Mouse (Mus musculus): Measurements from ENCODE around the gene Nos1ap. TPM values are rescaled to one million over a fixed set of nuclear protein-coding genes. Genes with fewer than 3 reads are reported as not detected.

Nos1ap gene
- polyA plus RNA-seq, 1 experiment, result 2.3 TPM

- Histone ChIP-seq H3K27ac (replicated peaks; ENCODE audit: low read depth, low read length) (no peak overlapping the region), H3K4me1 (ENCODE audit: control insufficient read depth, insufficient read depth, insufficient read length, low read length) (no peaks in the 10 kb centered on the region), H3K4me3 (ENCODE audit: insufficient read depth, low read depth, low read length) (no peak overlapping the region)
Measured at GRCm38 (mm10) chr1:170539507-170539906, 50.2 kb downstream of the Nos1ap start.

- Histone ChIP-seq H3K27ac (replicated peaks; ENCODE audit: low read depth, low read length) (no peak overlapping the region), H3K4me3 (ENCODE audit: insufficient read depth, low read depth, low read length) (no peak overlapping the region), H3K4me1 (ENCODE audit: control insufficient read depth, insufficient read depth, insufficient read length, low read length) (peaks cover 9% of the 10 kb centered on the region)
Measured at GRCm38 (mm10) chr1:170538481-170539061, 51.1 kb downstream of the Nos1ap start.

- Histone ChIP-seq H3K4me3 (ENCODE audit: insufficient read depth, low read depth, low read length) (no peak overlapping the region), H3K4me1 (ENCODE audit: control insufficient read depth, insufficient read depth, insufficient read length, low read length) (peaks cover 11% of the 10 kb centered on the region), H3K27ac (replicated peaks; ENCODE audit: low read depth, low read length) (no peak overlapping the region)
Measured at GRCm38 (mm10) chr1:170536344-170536743, 53.3 kb downstream of the Nos1ap start.

- Histone ChIP-seq H3K27ac (replicated peaks; ENCODE audit: low read depth, low read length) (no peak overlapping the region), H3K4me3 (ENCODE audit: insufficient read depth, low read depth, low read length) (no peak overlapping the region), H3K4me1 (ENCODE audit: control insufficient read depth, insufficient read depth, insufficient read length, low read length) (peaks cover 11% of the 10 kb centered on the region)
Measured at GRCm38 (mm10) chr1:170535221-170535620, 54.4 kb downstream of the Nos1ap start.

GRCm38 (mm10) chr1:170531286-170531685, 58.4 kb downstream of the Nos1ap start:
- H3K4me3 ChIP-seq (ENCODE audit: insufficient read depth, low read depth, low read length), result no peak overlapping the region
- H3K27ac ChIP-seq (replicated peaks; ENCODE audit: low read depth, low read length), result no peak overlapping the region
- H3K4me1 ChIP-seq (ENCODE audit: control insufficient read depth, insufficient read depth, insufficient read length, low read length), result peaks cover 11% of the 10 kb centered on the region

GRCm38 (mm10) chr1:170530456-170530855, 59.2 kb downstream of the Nos1ap start:
- Histone ChIP-seq H3K4me1 (ENCODE audit: control insufficient read depth, insufficient read depth, insufficient read length, low read length) (peaks cover 11% of the 10 kb centered on the region), H3K27ac (replicated peaks; ENCODE audit: low read depth, low read length) (no peak overlapping the region), H3K4me3 (ENCODE audit: insufficient read depth, low read depth, low read length) (no peak overlapping the region)

- no peaks in the 10 kb centered on the region for H3K4me1 ChIP-seq (ENCODE audit: control insufficient read depth, insufficient read depth, insufficient read length, low read length)
- H3K4me3 ChIP-seq (ENCODE audit: insufficient read depth, low read depth, low read length), result no peak overlapping the region
- H3K27ac ChIP-seq (replicated peaks; ENCODE audit: low read depth, low read length), result no peak overlapping the region
Measured at GRCm38 (mm10) chr1:170522891-170523290, 66.8 kb downstream of the Nos1ap start.

GRCm38 (mm10) chr1:170521520-170522205, 68.0 kb downstream of the Nos1ap start:
- no peak overlapping the region for H3K4me3 ChIP-seq (ENCODE audit: insufficient read depth, low read depth, low read length)
- no peaks in the 10 kb centered on the region for H3K4me1 ChIP-seq (ENCODE audit: control insufficient read depth, insufficient read depth, insufficient read length, low read length)
- H3K27ac ChIP-seq (replicated peaks; ENCODE audit: low read depth, low read length), result no peak overlapping the region

GRCm38 (mm10) chr1:170520206-170520605, 69.5 kb downstream of the Nos1ap start:
- Histone ChIP-seq H3K4me1 (ENCODE audit: control insufficient read depth, insufficient read depth, insufficient read length, low read length) (no peaks in the 10 kb centered on the region), H3K4me3 (ENCODE audit: insufficient read depth, low read depth, low read length) (no peak overlapping the region), H3K27ac (replicated peaks; ENCODE audit: low read depth, low read length) (no peak overlapping the region)

GRCm38 (mm10) chr1:170519631-170520030, 70.0 kb downstream of the Nos1ap start:
- no peaks in the 10 kb centered on the region for H3K4me1 ChIP-seq (ENCODE audit: control insufficient read depth, insufficient read depth, insufficient read length, low read length)
- H3K4me3 ChIP-seq (ENCODE audit: insufficient read depth, low read depth, low read length), result no peak overlapping the region

GRCm38 (mm10) chr1:170516182-170516581, 73.5 kb downstream of the Nos1ap start:
- H3K27ac ChIP-seq (replicated peaks; ENCODE audit: low read depth, low read length), result no peak overlapping the region
- H3K4me1 ChIP-seq (ENCODE audit: control insufficient read depth, insufficient read depth, insufficient read length, low read length), result no peaks in the 10 kb centered on the region
- H3K4me3 ChIP-seq (ENCODE audit: insufficient read depth, low read depth, low read length), result no peak overlapping the region

More at GRCm38 (mm10) chr1:170519631-170520030, 70.0 kb downstream of the Nos1ap start:
- no peak overlapping the region for H3K27ac ChIP-seq (replicated peaks; ENCODE audit: low read depth, low read length)

GRCm38 (mm10) chr1:170515455-170515854, 74.2 kb downstream of the Nos1ap start:
- Histone ChIP-seq H3K4me1 (ENCODE audit: control insufficient read depth, insufficient read depth, insufficient read length, low read length) (no peaks in the 10 kb centered on the region), H3K4me3 (ENCODE audit: insufficient read depth, low read depth, low read length) (no peak overlapping the region), H3K27ac (replicated peaks; ENCODE audit: low read depth, low read length) (no peak overlapping the region)

- no peak overlapping the region for H3K27ac ChIP-seq (replicated peaks; ENCODE audit: low read depth, low read length)
- no peaks in the 10 kb centered on the region for H3K4me1 ChIP-seq (ENCODE audit: control insufficient read depth, insufficient read depth, insufficient read length, low read length)
- no peak overlapping the region for H3K4me3 ChIP-seq (ENCODE audit: insufficient read depth, low read depth, low read length)
Measured at GRCm38 (mm10) chr1:170514226-170514625, 75.4 kb downstream of the Nos1ap start.

GRCm38 (mm10) chr1:170512429-170513097, 77.1 kb downstream of the Nos1ap start:
- no peak overlapping the region for H3K4me3 ChIP-seq (ENCODE audit: insufficient read depth, low read depth, low read length)
- no peaks in the 10 kb centered on the region for H3K4me1 ChIP-seq (ENCODE audit: control insufficient read depth, insufficient read depth, insufficient read length, low read length)
- H3K27ac ChIP-seq (replicated peaks; ENCODE audit: low read depth, low read length), result no peak overlapping the region

GRCm38 (mm10) chr1:170510595-170511240, 78.9 kb downstream of the Nos1ap start:
- Histone ChIP-seq H3K4me3 (ENCODE audit: insufficient read depth, low read depth, low read length) (no peak overlapping the region), H3K27ac (replicated peaks; ENCODE audit: low read depth, low read length) (no peak overlapping the region), H3K4me1 (ENCODE audit: control insufficient read depth, insufficient read depth, insufficient read length, low read length) (no peaks in the 10 kb centered on the region)

Data from brown adipose tissue, adult 24 weeks (tissue).